Mouse (Mus musculus) adrenal gland, postnatal 36 days (tissue): ENCODE measurements around the gene Atp5g1. TPM values are rescaled to one million over a fixed set of nuclear protein-coding genes. Genes with fewer than 3 reads are reported as not detected.

ENCODE experiments used
- DNase-seq, 2 experiments: peaks; one replicate each; pipeline ENCODE4 v3.0.0; 2021; ENCODE audit warnings: mixed read lengths in 1 of 2
- total RNA-seq, 2 experiments: library from RNA; stranded (reverse); gene quantifications; 2 replicates each; pipeline ENCODE4 v1.2.3; 2021

Gene Atp5g1
- total RNA-seq, 2 experiments from 2014 or later: 268 to 316 TPM

DNA sequence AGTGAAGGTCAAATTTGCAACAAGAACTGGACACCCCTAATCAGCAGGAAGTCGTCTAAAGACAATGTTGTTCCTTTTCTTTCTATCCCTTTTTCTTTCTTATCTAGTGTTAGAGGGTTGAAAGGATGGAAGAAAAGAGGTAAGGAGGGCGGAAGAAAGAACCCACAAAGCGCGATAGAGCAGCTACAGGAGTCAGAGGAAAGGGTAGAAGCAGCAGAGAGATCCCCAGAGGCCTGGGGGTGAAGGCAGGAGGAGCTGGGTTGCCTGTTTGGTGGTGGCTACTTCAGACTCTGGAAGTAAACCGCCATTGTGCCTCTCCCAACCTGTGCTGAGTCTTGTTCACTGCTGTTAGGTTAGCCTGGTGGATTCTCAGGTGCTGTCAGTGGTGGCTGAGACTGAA is 47.3 kb downstream of the Atp5g1 start:
- no peak for DNase-seq

DNA sequence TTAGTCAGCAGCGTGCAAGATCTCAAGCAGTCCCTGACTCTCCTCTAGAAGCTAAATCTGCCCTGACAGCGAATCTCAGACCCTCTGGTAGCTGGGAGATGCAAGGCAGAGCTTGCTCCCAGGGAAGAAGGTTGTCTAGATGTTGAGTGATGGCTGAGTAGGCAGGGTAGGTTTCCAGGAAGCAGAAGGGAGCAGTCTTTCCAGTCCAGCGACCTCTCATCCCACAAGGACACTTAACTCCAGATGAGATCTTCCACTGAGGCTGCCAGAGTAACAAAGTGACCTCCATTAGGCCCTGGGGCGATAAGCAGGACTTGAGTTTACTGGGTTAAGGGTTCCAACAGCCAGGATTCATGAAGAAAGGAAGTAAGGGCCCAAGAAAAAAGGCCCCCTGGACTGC is 54.8 kb downstream of the Atp5g1 start:
- DNase-seq: no peak

Other genes with a start within 250 kb of the Atp5g1 start
- gene Gngt2, start 238.5 kb downstream of the Atp5g1 start, total RNA-seq: 10 to 100 TPM; 14.3 to 30.9 TPM
- gene Abi3, start 233.2 kb downstream of the Atp5g1 start, total RNA-seq: 10 to 100 TPM; 11.3 to 19.3 TPM
- gene B4galnt2, start 160.8 kb downstream of the Atp5g1 start, total RNA-seq: not detected
- gene Igf2bp1, start 69.7 kb downstream of the Atp5g1 start, total RNA-seq: 1 to 10 TPM; 2.1 to 4.7 TPM
- gene Gip, start 51.1 kb downstream of the Atp5g1 start, total RNA-seq: not detected
- gene Snf8, start 40.8 kb downstream of the Atp5g1 start, total RNA-seq: 10 to 100 TPM; 85.8 to 89.6 TPM
- 10 to 100 TPM; 53.4 to 56.4 TPM for gene Ube2z, start 10.3 kb downstream of the Atp5g1 start, total RNA-seq
- not detected for gene Calcoco2, start 36.3 kb upstream of the Atp5g1 start, total RNA-seq
- gene Ttll6, start 58.1 kb upstream of the Atp5g1 start, total RNA-seq: not detected
- not detected for gene Hoxb13, start 118.6 kb upstream of the Atp5g1 start, total RNA-seq
- 100 to 1,000 TPM; 225 to 357 TPM for gene Hoxb9, start 195.8 kb upstream of the Atp5g1 start, total RNA-seq
- 10 to 100 TPM; 59.4 to 80.5 TPM for gene Hoxb8, start 206.2 kb upstream of the Atp5g1 start, total RNA-seq
- 10 to 100 TPM; 35.5 to 49.8 TPM for gene Hoxb7, start 211.0 kb upstream of the Atp5g1 start, total RNA-seq
- gene Hoxb6, start 216.8 kb upstream of the Atp5g1 start, total RNA-seq: 10 to 100 TPM; 43.9 to 62.2 TPM
- gene Hoxb5, start 227.7 kb upstream of the Atp5g1 start, total RNA-seq: 10 to 100 TPM; 16.1 to 27.0 TPM
- 10 to 100 TPM; 15.6 to 20.9 TPM for gene Hoxb4, start 242.6 kb upstream of the Atp5g1 start, total RNA-seq
- 10 to 100 TPM; 15.7 to 20.2 TPM for gene Hoxb3, start 247.7 kb upstream of the Atp5g1 start, total RNA-seq